Mouse (Mus musculus) kidney, adult 8-10 months (tissue): ENCODE results near the gene Nedd1.

Experiments
- DNase-seq, 2 experiments: peaks; one replicate each; pipeline ENCODE4 v3.0.0; 2022

Gene Nedd1

DNA sequence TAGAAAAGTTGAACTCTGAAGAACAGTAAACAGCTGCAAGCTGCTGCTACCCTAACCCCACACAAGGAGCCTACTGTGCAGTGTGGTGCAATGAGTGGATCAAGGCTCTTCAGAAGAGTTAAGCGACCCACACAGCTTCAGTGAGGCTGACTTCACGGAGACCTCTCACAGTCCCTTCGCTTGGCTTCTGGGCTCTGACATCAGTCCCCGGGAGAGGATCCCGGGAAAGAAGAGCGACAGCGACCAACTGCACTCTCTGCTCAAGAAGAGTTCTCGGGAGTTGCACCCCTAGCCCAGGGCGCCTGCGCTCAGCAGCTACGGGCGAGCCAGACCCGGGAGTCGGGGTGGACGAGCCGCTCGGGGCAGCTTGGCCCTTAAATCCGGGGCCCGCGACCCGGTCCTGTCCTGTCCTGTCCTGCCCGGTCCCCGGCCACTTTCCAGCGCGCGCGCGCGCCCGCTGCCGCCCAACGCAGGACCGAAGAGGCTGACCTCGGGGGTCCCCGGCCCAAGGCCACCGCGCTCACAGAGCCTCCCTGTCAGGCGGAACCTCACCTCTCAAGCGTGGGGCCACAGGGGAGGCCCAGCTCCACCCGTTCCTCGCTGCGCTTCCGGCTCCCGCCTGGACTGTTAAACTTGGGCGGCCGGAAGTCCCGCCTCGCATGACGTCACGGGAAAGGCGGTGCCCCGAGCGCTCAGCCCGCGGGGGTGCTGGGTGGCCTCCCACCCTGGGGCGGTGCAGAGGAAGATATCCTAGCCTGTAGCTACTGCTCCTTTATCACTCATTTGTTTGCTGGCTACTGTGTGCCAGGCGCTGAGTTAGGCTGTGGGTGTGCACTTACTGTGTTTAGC is at the start of gene Nedd1:
Gene Nedd1, minus strand, starts transcription at position 650 of the 849 bp plus-strand sequence.
- DNase-seq = peak; percentile 95 to 96

GRCm38 (mm10) chr10:92754359-92754758 is 32.1 kb upstream of the Nedd1 start:
- no peak for DNase-seq

DNA sequence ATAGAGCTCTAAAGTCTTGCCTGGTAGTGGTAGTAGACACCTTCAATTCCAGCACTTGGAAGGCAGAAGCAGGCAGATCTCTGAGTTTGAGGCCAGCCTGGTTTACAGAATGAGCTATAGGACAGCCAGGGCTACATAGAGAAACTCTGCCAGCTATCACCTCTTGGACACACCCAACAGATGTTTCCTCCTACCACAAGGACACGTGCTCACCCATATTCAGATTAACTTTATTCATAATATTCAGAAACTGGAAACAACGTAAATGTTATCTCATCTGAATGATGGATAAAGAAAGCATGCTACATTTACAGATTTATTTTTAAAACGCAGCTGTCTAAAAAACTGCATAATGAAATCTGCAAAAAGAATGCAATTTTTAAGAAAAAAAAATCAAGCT is 8.1 kb upstream of the Nedd1 start:
- DNase-seq = no peak

DNA sequence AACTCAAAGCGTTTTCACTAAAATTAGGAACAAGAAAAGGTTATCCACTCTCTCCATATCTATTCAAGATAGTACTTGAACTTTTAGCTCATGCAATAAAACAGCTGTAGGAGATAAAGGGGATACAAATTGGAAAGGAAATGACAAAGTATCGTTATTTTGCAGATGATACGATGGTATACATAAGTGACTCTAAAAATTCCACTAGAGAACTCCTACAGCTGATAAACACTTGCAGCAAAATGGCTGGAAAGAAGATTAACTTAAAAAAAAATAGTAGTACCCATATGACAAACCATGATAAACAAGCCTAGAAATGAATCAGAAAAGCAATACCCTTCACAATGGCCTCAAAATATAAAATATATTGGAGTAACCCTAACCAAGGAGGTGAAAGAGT is 6.5 kb upstream of the Nedd1 start:
- DNase-seq = no peak

- no peak for DNase-seq
Measured at GRCm38 (mm10) chr10:92722620-92722988, 384 bp upstream of the Nedd1 start.

- DNase-seq = no peak
Measured at GRCm38 (mm10) chr10:92699032-92699431, 23.2 kb downstream of the Nedd1 start.

DNA sequence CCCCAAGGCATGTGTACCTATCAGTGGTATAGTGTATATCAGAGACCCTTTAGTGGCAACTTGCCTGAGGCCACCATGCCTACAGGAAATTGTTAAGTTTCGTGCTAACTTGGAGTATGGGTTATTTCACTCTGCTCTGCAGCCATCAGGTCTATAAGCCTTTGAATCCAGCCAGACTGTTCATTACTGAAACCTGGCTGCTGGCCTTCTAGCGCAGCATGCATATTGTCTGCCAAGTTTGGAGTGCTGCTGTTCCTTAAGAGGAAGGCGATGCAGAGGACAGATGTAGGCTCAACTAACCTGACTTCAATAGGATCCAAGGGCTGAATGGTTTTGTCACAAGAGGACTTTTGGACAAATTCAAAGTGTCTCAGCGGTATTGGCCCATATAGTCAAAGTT is 47.2 kb downstream of the Nedd1 start:
- DNase-seq = no peak

- no peak for DNase-seq
Measured at GRCm38 (mm10) chr10:92671906-92672305, 50.3 kb downstream of the Nedd1 start.

DNA sequence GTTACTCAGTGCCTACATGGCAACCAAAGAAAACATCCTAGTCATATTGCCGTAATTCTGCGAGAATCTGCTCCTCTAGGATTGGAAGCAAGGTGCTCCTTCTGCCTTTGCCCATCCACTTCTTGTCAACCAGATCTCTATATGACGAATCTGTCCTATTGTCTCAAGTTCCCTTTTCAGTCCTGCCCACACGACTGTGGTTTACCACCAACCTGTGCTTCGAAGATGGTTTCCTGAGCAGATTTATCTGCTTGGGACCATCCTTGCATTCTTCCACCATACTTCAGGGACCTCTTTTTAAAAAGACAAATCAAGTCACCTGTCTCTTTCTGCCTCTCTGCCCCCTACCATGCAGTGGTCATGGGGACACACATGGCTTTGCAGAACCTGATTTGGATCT is 56.9 kb downstream of the Nedd1 start:
- no peak for DNase-seq

GRCm38 (mm10) chr10:92653266-92653665 is 69.0 kb downstream of the Nedd1 start:
- no peak for DNase-seq

DNA sequence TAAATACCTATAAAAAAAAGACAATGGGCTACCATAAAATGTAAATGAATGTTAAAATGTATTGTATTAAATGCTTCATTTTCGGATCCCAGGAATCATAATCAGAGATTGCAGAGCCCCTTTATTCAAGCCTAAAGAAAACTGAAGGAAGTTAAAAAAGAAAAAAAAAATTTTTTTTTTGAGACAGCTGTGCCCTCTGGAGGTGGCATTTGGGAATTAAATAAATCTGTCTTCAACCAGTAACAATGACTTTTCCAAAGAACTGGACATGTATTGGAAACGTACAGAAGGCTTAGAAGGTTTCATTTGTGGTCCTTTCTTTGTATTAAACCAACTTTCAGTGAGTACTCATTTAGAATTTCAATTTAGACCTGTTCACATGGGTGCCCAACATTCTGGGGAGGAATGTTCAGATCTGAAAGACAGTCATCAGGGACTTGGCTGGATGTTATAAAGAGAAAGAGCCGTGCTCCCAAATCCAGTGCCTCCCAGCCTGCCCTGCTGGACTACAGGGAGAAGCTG is 69.8 kb downstream of the Nedd1 start:
- DNase-seq = no peak

GRCm38 (mm10) chr10:92651266-92651665 is 71.0 kb downstream of the Nedd1 start:
- DNase-seq = no peak

DNA sequence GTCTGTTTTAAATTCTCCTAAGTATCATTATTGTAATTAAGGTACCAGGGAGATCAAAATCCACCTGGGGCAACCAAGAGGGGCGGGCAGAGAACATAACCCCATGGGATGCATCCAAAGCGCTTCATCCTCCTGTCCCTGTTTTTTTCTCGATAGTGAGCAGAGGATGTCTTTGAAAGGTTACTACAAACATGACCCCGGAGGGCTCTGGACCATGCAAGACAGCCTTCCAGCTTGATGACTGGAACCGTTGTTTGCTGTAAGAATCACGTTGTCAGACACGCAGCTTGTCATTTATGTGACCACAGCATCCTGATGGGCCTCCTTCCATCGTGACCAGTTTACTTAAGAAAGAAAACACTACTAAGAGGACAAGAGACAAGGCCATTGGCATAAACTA is 73.1 kb downstream of the Nedd1 start:
- DNase-seq = no peak

DNA sequence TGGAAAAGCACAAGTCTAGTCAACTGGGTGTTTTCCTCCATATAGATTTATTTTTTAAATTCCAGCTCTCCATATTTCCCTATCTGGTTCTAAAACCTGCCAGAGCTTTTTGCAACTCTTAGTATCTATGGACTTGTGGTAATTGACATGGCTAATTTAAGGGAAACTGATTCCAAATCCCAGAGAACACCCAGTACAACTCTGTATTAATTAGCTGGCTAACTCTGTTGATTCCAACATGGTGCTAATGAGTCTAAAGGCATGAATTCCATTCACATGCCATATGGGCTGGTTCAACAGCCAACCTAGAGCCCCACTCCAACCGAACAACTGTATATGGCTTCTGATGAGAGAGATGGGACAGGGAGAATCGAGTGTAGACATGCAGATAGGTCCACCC is 74.5 kb downstream of the Nedd1 start:
- DNase-seq = no peak

DNA sequence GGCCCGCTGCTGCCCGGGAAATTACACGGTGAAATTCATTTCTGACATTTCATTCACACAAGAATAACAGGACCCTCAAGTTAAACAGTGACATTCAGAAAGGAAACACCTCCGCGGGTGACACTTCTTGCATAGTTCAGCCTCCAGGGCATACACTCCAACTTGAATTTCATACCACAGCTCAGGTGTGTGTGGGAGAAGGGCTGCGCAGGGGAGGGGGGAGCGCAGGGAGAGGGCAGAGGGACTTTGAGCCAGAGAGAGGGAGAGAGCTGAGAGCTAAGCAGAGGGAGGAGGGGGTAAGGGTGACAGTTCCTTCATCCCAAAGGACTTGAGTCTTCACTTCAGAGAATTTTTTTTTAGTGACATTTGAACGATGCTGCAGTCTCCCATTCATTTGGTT is 78.2 kb downstream of the Nedd1 start:
- DNase-seq = peak in 1 of 2 experiments; percentile 1

- DNase-seq = peak in 1 of 2 experiments; percentile 15
Measured at GRCm38 (mm10) chr10:92641032-92641431, 81.2 kb downstream of the Nedd1 start.
